Mouse (Mus musculus): ENCODE measurements around the gene AW011738. TPM values are rescaled to one million over a fixed set of nuclear protein-coding genes. Genes with fewer than 3 reads are reported as not detected.

Gene AW011738
- polyA plus RNA-seq, 1 experiment from 2014 or later = 0.60 TPM

GRCm38 (mm10) chr4:156251081-156251480, 48.0 kb downstream of the AW011738 start:
- POLR2A ChIA-PET = no interaction called here
- CTCF ChIA-PET = no interaction called here
- in situ Hi-C loops (cut with MboI; ENCODE audit: low pct_unique_long_range_greater_than_20kb) = no loop called here
- no peak for DNase-seq (ENCODE audit: low read depth, low spot score)
- no peaks in the 10 kb centered on the region for H3K27me3 ChIP-seq
- no peak for TF ChIP-seq CTCF (IDR thresholded peaks at IDR 0.05)
- no peak for ATAC-seq

GRCm38 (mm10) chr4:156252140-156252539, 49.0 kb downstream of the AW011738 start:
- in situ Hi-C loops (cut with MboI; ENCODE audit: low pct_unique_long_range_greater_than_20kb) = no loop called here

GRCm38 (mm10) chr4:156252619-156253018, 49.5 kb downstream of the AW011738 start:
- no peaks in the 10 kb centered on the region for H3K27me3 ChIP-seq
- CTCF ChIA-PET = no interaction called here
- DNase-seq (ENCODE audit: low read depth, low spot score) = no peak
- ATAC-seq = no peak
- POLR2A ChIA-PET = no interaction called here
- in situ Hi-C loops (cut with MboI; ENCODE audit: low pct_unique_long_range_greater_than_20kb) = no loop called here
- TF ChIP-seq CTCF (IDR thresholded peaks at IDR 0.05) = no peak

More at GRCm38 (mm10) chr4:156252140-156252539, 49.0 kb downstream of the AW011738 start:
- POLR2A ChIA-PET = no interaction called here
- ATAC-seq (no peak), DNase-seq (ENCODE audit: low read depth, low spot score) (no peak)
- H3K27me3 ChIP-seq = no peaks in the 10 kb centered on the region
- no peak for TF ChIP-seq CTCF (IDR thresholded peaks at IDR 0.05)
- CTCF ChIA-PET = no interaction called here

DNA sequence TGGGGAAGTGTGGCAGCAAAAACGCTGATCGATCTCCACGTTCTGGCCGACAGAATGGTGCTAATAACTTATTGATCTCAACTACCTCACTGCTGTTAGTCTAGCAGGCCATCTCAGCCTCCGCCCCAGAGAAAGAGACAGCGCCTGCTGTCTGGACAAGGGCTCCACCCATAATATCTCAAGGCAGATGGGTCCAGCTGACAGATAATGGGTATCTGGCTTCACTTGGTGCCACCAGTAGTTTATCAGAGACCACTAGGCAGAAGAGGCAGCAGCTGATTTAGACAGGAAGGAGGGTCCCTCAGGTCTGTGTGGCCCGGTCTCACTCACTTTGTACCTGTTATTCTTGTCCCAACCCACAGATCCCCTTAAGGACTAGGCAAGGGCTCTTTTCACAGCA, 49.9 kb downstream of the AW011738 start:
- no peak for TF ChIP-seq CTCF (IDR thresholded peaks at IDR 0.05)
- H3K27me3 ChIP-seq = no peaks in the 10 kb centered on the region
- ChIA-PET POLR2A (no interaction called here), CTCF (no interaction called here)
- no peak for DNase-seq (ENCODE audit: low read depth, low spot score)
- ATAC-seq = no peak
- in situ Hi-C loops (cut with MboI; ENCODE audit: low pct_unique_long_range_greater_than_20kb) = no loop called here

DNA sequence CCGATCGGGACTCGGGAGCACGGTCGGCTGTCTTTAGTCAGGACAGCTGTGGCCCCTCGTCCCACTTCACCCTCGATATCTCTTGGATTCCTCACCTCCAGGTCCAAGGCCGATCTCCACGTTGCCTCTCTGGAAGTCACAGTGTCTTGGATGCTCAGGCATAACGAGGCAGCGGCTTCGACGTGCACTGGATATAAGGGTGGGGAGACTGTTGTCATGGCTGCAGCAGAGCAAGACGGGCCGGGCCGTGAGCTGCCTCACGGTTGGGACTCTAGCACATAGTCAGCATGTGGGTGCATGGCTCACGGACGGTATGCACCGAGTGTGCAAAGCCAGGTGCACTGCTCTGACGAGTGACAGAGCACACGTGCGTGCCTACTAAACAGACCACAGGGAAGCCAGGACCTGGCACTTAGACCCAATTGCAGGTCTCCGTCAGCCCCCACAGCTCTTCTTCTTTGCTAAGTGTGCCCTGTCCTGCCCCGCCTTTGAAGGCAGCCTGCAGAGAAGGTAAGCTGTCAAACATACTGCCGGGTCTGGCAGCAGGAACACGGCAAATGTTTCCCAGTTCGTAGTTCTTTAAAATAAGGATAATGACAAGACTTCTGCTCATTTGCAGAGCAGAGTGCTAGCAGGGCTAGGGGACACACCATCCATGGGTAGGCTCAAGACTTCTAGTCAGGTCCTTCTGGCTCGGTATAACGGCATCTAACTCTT, 51.4 kb downstream of the AW011738 start:
- CTCF ChIA-PET = no interaction called here
- DNase-seq (ENCODE audit: low read depth, low spot score) (no peak), ATAC-seq (no peak)
- TF ChIP-seq CTCF (IDR thresholded peaks at IDR 0.05) = no peak
- no peaks in the 10 kb centered on the region for H3K27me3 ChIP-seq
- in situ Hi-C loops (cut with MboI; ENCODE audit: low pct_unique_long_range_greater_than_20kb) = no loop called here
- POLR2A ChIA-PET = no interaction called here

Other genes with a start within 250 kb of the AW011738 start
- gene C1qtnf12, start 241.0 kb upstream of the AW011738 start, polyA plus RNA-seq (2021) = 0.59 TPM
- gene B3galt6, start 210.7 kb upstream of the AW011738 start, polyA plus RNA-seq (2021) = 6.2 TPM
- gene Sdf4, start 210.4 kb upstream of the AW011738 start, polyA plus RNA-seq (2021) = 167 TPM
- 0.36 TPM for gene Tnfrsf4, start 189.5 kb upstream of the AW011738 start, polyA plus RNA-seq (2021)
- gene Tnfrsf18, start 177.1 kb upstream of the AW011738 start, polyA plus RNA-seq (2021) = 1.0 TPM
- gene Ttll10, start 143.9 kb upstream of the AW011738 start, polyA plus RNA-seq (2021) = 3.7 TPM
- gene 9430015G10Rik, start 93.3 kb upstream of the AW011738 start, polyA plus RNA-seq (2021) = 9.3 TPM
- gene Rnf223, start 72.8 kb upstream of the AW011738 start, polyA plus RNA-seq (2021) = 0.15 TPM
- 166 TPM for gene Agrn, start 5.8 kb upstream of the AW011738 start, polyA plus RNA-seq (2021)
- 1.8 TPM for gene Isg15, start 2.5 kb upstream of the AW011738 start, polyA plus RNA-seq (2021)
- gene Perm1, start 12.6 kb downstream of the AW011738 start, polyA plus RNA-seq (2021) = 0.33 TPM
- gene Plekhn1, start 31.6 kb downstream of the AW011738 start, polyA plus RNA-seq (2021) = 14.5 TPM
- gene Noc2l, start 32.7 kb downstream of the AW011738 start, polyA plus RNA-seq (2021) = 37.0 TPM
- 1.3 TPM for gene Samd11, start 52.4 kb downstream of the AW011738 start, polyA plus RNA-seq (2021)
- not detected for gene Vmn2r-ps159, start 127.8 kb downstream of the AW011738 start, polyA plus RNA-seq (2021)